Mouse (Mus musculus): Measurements from ENCODE around the gene Usp29. TPM values are rescaled to one million over a fixed set of nuclear protein-coding genes. Genes with fewer than 3 reads are reported as not detected.
"Not testable (repeated sequence)": the region's sequence is repeated elsewhere in the genome, so short reads cannot be mapped to it uniquely, and the experiment has no call there.

The Usp29 gene
- total RNA-seq, 1 experiment from 2014 or later, result not detected

DNA sequence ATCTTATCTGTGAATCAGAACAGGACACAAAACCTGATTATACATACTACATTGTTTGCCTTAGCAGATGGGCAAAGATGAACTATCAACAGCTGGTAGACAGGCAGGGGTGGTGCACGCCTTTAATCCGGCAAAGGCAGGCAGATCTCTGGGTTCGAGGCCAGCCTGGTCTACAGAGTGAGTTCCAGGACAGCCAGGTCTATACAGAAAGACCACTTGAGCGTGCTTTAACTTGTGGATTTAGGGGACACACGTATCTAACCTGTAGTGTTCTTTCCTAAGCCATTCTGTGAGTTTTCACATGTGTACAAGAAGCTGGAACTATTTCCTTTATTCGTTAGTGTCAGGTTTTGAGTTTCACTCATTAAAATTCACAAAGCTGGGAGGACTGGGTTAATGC is 120.9 kb downstream of the Usp29 start:
- no peak for ATAC-seq (replicated peaks; ENCODE audit: insufficient number of reproducible peaks, low FRiP score, low TSS enrichment, poor library complexity, severe bottlenecking)

- no peak for ATAC-seq (replicated peaks; ENCODE audit: insufficient number of reproducible peaks, low FRiP score, low TSS enrichment, poor library complexity, severe bottlenecking)
These were observed 121.5 kb downstream of the Usp29 start for GRCm38 (mm10) chr7:6851717-6852503.

GRCm38 (mm10) chr7:6855613-6856405 is 125.4 kb downstream of the Usp29 start:
- ATAC-seq (replicated peaks; ENCODE audit: insufficient number of reproducible peaks, low FRiP score, low TSS enrichment, poor library complexity, severe bottlenecking), result no peak

DNA sequence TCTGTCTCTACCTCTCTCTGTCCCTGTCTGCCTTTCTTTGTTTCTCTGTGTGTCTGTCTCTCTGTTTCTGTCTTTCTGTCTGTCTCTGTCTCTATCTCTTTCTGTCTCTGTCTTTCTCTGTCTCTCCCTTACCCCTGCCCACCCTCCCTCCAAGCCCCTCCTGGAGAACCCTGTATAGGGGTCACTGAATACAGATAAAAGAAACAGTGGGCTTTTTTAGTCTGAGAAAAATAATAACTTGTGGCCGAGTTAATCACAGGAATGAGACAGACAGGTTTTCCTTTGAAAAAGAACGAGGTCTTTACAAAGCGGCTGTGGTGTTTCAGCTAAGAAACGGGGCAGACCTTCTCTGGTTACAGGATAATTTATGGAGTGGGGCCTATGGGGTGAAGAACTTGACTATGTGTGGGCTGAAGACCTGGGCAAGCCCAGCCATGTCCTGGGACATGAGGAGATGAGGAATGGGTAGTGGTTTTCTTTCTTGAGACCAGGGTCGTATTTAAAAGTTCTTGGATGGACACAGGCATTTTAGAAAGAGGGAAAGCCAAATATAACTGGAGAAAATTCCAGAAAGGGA is 128.4 kb downstream of the Usp29 start:
- ATAC-seq (replicated peaks; ENCODE audit: insufficient number of reproducible peaks, low FRiP score, low TSS enrichment, poor library complexity, severe bottlenecking), result no peak

- no peak for ATAC-seq (replicated peaks; ENCODE audit: insufficient number of reproducible peaks, low FRiP score, low TSS enrichment, poor library complexity, severe bottlenecking)
These were observed 130.3 kb downstream of the Usp29 start for GRCm38 (mm10) chr7:6860689-6861088.

DNA sequence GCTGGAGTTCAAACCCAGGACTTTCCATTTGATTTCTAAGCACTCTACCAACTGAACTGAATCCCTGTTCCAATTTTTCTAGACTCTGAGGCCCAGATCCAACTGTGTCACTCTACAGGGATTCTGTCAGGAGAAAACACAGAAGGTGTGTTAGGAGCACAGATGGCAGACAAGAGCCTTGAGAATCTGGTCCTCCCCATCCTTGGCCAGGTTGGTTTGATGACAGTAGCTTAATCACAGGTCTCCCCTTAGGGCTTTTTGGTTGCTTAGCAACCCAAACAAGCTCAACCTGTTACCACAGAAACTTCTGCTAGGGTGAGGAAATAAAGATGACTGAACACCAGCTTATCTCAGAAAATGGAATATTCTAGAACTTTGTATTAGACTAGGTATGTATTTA is 136.0 kb downstream of the Usp29 start:
- ATAC-seq (replicated peaks; ENCODE audit: insufficient number of reproducible peaks, low FRiP score, low TSS enrichment, poor library complexity, severe bottlenecking), result no peak

DNA sequence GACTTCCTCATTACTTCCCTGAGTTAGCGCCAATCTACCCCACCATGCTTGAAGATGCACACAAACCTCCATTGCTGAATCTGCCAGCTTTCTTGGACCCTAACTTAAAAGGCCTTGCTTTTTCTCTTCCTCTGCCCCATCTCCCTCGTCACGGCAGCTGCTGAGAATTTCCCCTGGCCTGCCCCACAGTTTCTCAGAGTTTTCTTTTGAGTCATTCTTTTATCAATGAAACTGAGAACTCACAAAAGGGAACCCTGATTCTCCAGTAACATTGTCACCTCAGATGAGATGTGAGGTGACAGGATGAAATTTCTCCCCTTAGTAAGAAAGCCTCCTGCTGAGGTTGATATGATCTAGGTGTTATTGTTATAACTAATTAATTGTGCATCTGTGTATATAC is 138.5 kb downstream of the Usp29 start:
- ATAC-seq (replicated peaks; ENCODE audit: insufficient number of reproducible peaks, low FRiP score, low TSS enrichment, poor library complexity, severe bottlenecking), result no peak

DNA sequence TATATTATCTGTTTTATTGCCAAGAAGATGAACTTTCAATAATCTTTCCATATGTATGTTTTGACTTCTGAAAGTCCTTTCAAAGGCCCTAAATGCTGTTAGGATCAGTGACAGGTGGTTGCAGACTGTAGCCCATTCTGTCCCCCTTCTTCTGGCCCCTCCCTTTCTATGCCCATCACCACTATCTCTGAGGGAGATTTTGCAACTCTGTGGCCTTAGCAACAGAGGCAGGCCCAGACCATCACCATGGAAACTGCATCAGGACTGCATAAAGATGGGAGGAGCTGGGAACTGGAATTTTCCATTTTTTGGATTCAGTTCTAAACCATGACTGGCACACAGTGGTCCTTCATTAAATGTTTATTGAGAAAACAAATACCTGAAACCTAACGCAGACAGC is 139.2 kb downstream of the Usp29 start:
- no peak for ATAC-seq (replicated peaks; ENCODE audit: insufficient number of reproducible peaks, low FRiP score, low TSS enrichment, poor library complexity, severe bottlenecking)

- no peak for ATAC-seq (replicated peaks; ENCODE audit: insufficient number of reproducible peaks, low FRiP score, low TSS enrichment, poor library complexity, severe bottlenecking)
These were observed 144.1 kb downstream of the Usp29 start for GRCm38 (mm10) chr7:6874448-6874847.

DNA sequence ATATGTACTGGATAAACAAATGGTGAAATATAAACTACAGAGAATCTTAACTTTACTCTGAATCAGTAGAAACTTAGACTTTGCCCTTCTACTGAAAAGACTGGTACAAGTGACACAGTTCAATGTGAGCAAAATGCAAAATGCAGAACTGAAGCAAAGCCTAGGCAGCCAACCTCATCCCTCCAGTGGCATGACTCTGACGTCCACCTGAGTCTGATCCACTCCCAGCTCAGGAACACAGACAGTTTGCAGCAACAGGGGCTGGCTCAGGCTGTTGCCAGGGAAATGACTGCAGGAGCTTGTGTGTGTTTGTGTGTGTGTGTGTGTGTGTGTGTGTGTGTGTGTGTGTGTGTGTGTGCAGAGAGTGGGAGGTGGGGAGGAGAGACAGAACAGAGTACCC is 147.8 kb downstream of the Usp29 start:
- ATAC-seq (replicated peaks; ENCODE audit: insufficient number of reproducible peaks, low FRiP score, low TSS enrichment, poor library complexity, severe bottlenecking), result no peak

DNA sequence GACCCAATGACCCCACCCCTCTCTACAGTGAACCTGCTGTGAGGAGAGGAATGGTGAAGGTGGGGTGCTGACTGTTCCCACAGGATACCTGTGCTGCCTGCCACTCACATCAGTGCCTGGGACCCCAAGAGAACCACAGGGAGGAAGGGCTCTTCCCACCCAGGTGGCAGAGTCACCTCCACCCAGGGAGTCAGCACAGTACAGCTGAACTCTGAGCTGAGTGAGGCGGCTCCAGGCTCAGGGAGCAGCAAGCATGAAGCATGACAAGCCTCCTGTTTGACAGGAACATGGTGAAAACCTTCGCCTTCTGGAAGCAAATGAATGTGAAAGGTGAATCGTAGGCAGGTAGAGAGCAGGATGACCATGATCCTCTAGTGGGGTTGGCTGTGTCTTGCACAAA is 148.5 kb downstream of the Usp29 start:
- ATAC-seq (replicated peaks; ENCODE audit: insufficient number of reproducible peaks, low FRiP score, low TSS enrichment, poor library complexity, severe bottlenecking), result not testable (repeated sequence)

- ATAC-seq (replicated peaks; ENCODE audit: insufficient number of reproducible peaks, low FRiP score, low TSS enrichment, poor library complexity, severe bottlenecking), result no peak
These were observed 149.3 kb downstream of the Usp29 start for GRCm38 (mm10) chr7:6879512-6880164.

- ATAC-seq (replicated peaks; ENCODE audit: insufficient number of reproducible peaks, low FRiP score, low TSS enrichment, poor library complexity, severe bottlenecking), result not testable (repeated sequence)
These were observed 150.5 kb downstream of the Usp29 start for GRCm38 (mm10) chr7:6880918-6881317.

GRCm38 (mm10) chr7:6881473-6882046 is 151.2 kb downstream of the Usp29 start:
- ATAC-seq (replicated peaks; ENCODE audit: insufficient number of reproducible peaks, low FRiP score, low TSS enrichment, poor library complexity, severe bottlenecking), result no peak

- ATAC-seq (replicated peaks; ENCODE audit: insufficient number of reproducible peaks, low FRiP score, low TSS enrichment, poor library complexity, severe bottlenecking), result no peak
These were observed 153.2 kb downstream of the Usp29 start for GRCm38 (mm10) chr7:6883376-6884147.

DNA sequence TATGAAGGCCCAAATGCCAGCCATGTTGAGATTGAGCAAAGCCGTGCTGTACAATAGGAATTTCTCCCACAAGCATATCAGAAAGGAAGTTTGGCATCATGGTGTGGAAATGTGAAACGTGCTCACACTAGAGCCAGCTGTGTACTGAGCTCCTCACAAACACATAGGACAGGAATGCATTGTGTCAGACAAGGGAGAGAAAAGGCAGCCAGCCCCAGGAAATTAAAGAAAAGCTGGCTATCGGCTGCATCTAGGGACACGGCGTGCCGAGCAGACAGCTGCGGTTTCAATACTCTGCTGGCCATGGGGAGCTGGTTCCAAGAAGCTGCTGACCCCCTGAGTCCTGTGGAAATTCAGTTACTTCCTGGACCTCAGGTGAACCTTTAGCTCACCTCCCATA is 155.0 kb downstream of the Usp29 start:
- ATAC-seq (replicated peaks; ENCODE audit: insufficient number of reproducible peaks, low FRiP score, low TSS enrichment, poor library complexity, severe bottlenecking), result no peak

GRCm38 (mm10) chr7:6886896-6887295 is 156.5 kb downstream of the Usp29 start:
- ATAC-seq (replicated peaks; ENCODE audit: insufficient number of reproducible peaks, low FRiP score, low TSS enrichment, poor library complexity, severe bottlenecking), result no peak

DNA sequence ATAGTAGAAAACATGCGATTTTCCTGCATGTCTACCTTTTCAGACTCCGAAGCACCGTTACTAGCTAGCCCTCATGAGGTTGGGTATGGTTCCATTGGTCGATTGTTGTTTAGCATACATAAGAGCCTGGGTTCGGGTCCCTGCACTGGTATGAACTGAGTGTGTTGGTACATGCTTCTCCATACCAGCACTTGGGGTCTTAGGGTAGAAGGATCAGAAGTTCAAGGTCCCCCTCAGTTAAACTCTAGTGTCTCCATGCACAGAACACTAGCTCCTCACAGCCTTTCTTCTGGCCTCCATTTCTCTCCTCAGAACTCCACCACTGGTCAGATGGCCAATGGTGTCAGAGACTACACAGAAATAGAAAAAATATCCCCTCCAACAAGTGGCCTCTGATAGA is 159.5 kb downstream of the Usp29 start:
- ATAC-seq (replicated peaks; ENCODE audit: insufficient number of reproducible peaks, low FRiP score, low TSS enrichment, poor library complexity, severe bottlenecking), result no peak

All from monocyte, adult 5-6 weeks (primary cell).